Comparison of ENCODE assay signal across 8 mouse cellular contexts in genomic region chr12:28699656-28700055, GRCm38 (mm10). TPM values are rescaled to one million over a fixed set of nuclear protein-coding genes. Genes with fewer than 3 reads are reported as not detected.
DNase-seq lines count a peak whose midpoint lies in the region; ATAC-seq lines count a peak whose summit lies in the region.

No protein-coding gene starts in this region.

- no peak overlapping the region for H3K4me2 ChIP-seq in forebrain, embryonic 14.5 days (ENCODE audit: low read length)
- H3K4me2 ChIP-seq in hindbrain, embryonic 11.5 days (replicated peaks; ENCODE audit: low read depth, low read length): no peak overlapping the region

- peak; percentile 58 for ATAC-seq in forebrain, embryonic 14.5 days
- ATAC-seq in hindbrain, embryonic 11.5 days (ENCODE audit: low FRiP score): peak; percentile 55; the same call in 1 of the 2 replicates
- peak; percentile 56; the same call in 1 of the 2 replicates for ATAC-seq in megakaryocyte-erythroid progenitor cell, adult 5-6 weeks (replicated peaks; ENCODE audit: low FRiP score, low TSS enrichment, poor library complexity, severe bottlenecking)

- 7% methylated on average over 6 of the region's 6 CpGs for WGBS in forebrain, embryonic 14.5 days
- 16% methylated on average over 6 of the region's 6 CpGs for WGBS in hindbrain, embryonic 11.5 days

- peaks cover 19% of the 10 kb centered on the region for H3K4me1 ChIP-seq in forebrain, embryonic 14.5 days (ENCODE audit: control insufficient read depth, insufficient read depth, low read length)
- no peaks in the 10 kb centered on the region; the same call in 1 of the 2 replicates for H3K4me1 ChIP-seq in hindbrain, embryonic 11.5 days (replicated peaks; ENCODE audit: control insufficient read depth, insufficient read depth, low read length)

- H3K27me3 ChIP-seq in forebrain, embryonic 14.5 days (replicated peaks; ENCODE audit: control insufficient read depth, insufficient read depth, low read length): no peaks in the 10 kb centered on the region
- H3K27me3 ChIP-seq in hindbrain, embryonic 11.5 days (ENCODE audit: control insufficient read depth, insufficient read depth, low read length): no peaks in the 10 kb centered on the region

- peak overlapping the region; percentile 51 for H3K9ac ChIP-seq in forebrain, embryonic 14.5 days (ENCODE audit: low read length)
- H3K9ac ChIP-seq in hindbrain, embryonic 11.5 days (ENCODE audit: low read depth, low read length): no peak overlapping the region; the same call in 1 of the 2 replicates

- peak overlapping the region; percentile 91 for H3K27ac ChIP-seq in forebrain, embryonic 14.5 days (ENCODE audit: low read depth, low read length)
- no peak overlapping the region for H3K27ac ChIP-seq in hindbrain, embryonic 11.5 days (ENCODE audit: low read depth, low read length)

- no peak overlapping the region for H3K4me3 ChIP-seq in forebrain, embryonic 14.5 days (ENCODE audit: low read depth, low read length)
- H3K4me3 ChIP-seq in hindbrain, embryonic 11.5 days (ENCODE audit: low read depth, low read length): no peak overlapping the region

- peaks cover 12% of the 10 kb centered on the region for H3K36me3 ChIP-seq in forebrain, embryonic 14.5 days (ENCODE audit: control insufficient read depth, insufficient read depth, low read length)
- H3K36me3 ChIP-seq in hindbrain, embryonic 11.5 days (ENCODE audit: control insufficient read depth, insufficient read depth, low read length): no peaks in the 10 kb centered on the region

- no peaks in the 10 kb centered on the region for H3K9me3 ChIP-seq in forebrain, embryonic 14.5 days (replicated peaks; ENCODE audit: control insufficient read depth, low read length)
- no peaks in the 10 kb centered on the region for H3K9me3 ChIP-seq in hindbrain, embryonic 11.5 days (ENCODE audit: control insufficient read depth, low read length)

- DNase-seq in gastrocnemius, adult 18-20 months (ENCODE audit: low spot score): peak; percentile 70
- DNase-seq in gastrocnemius, postnatal 25 days: no peak
- DNase-seq in cerebellum, adult 11-12 months: peak; percentile 71
- peak; percentile 89 for DNase-seq in forebrain, embryonic 14.5 days (ENCODE audit: low spot score)
- DNase-seq in hindbrain, embryonic 11.5 days (ENCODE audit: low spot score): peak; percentile 83
- DNase-seq in layer of hippocampus, postnatal 36 days: peak; percentile 69 to 77
- DNase-seq in right cerebral cortex, postnatal 14 days: peak; percentile 81

RNA-seq across cellular contexts. Expression of gene Adi1, which starts 24.6 kb away (rescaled TPM):
- total RNA-seq in gastrocnemius, adult 18-20 months (2021): 100 to 1,000 TPM in 1 of 2 experiments, 10 to 100 TPM in 1; 79.2 to 108 TPM
- total RNA-seq in gastrocnemius, postnatal 25 days (2021): 10 to 100 TPM; 34.6 to 45.1 TPM
- polyA plus RNA-seq in forebrain, embryonic 14.5 days (2014; fragmentation: Nextera tagmentation; extraction: Ambion mirVana): 43.6 and 44.8 TPM in 2 replicates
- 51.5 and 53.5 TPM in 2 replicates for polyA plus RNA-seq in hindbrain, embryonic 11.5 days (2014; fragmentation: Nextera tagmentation; extraction: Ambion mirVana)
- 10 to 100 TPM; 33.7 to 36.9 TPM for total RNA-seq in layer of hippocampus, postnatal 36 days (2021)
- 67.5 and 76.4 TPM in 2 replicates for total RNA-seq in megakaryocyte-erythroid progenitor cell, adult 5-6 weeks (2014; fragmentation: Nextera tagmentation)
- total RNA-seq in megakaryocyte-erythroid progenitor cell, adult 5-6 weeks (2017): 25.8 and 33.8 TPM in 2 replicates

RNA-seq across cellular contexts. Expression of gene Rnaseh1, which starts 50.3 kb away (rescaled TPM):
- total RNA-seq in gastrocnemius, adult 18-20 months (2021): 1 to 10 TPM; 6.6 to 7.0 TPM
- 1 to 10 TPM; 4.8 to 5.4 TPM for total RNA-seq in gastrocnemius, postnatal 25 days (2021)
- 24.8 and 26.1 TPM in 2 replicates for polyA plus RNA-seq in forebrain, embryonic 14.5 days (2014; fragmentation: Nextera tagmentation; extraction: Ambion mirVana)
- 25.4 and 27.7 TPM in 2 replicates for polyA plus RNA-seq in hindbrain, embryonic 11.5 days (2014; fragmentation: Nextera tagmentation; extraction: Ambion mirVana)
- 10 to 100 TPM; 12.7 to 14.1 TPM for total RNA-seq in layer of hippocampus, postnatal 36 days (2021)
- total RNA-seq in megakaryocyte-erythroid progenitor cell, adult 5-6 weeks (2014; fragmentation: Nextera tagmentation): 18.9 and 31.1 TPM in 2 replicates
- total RNA-seq in megakaryocyte-erythroid progenitor cell, adult 5-6 weeks (2017): 11.0 and 27.5 TPM in 2 replicates

RNA-seq across cellular contexts. Expression of gene Trappc12, which starts 50.6 kb away (rescaled TPM):
- 10 to 100 TPM; 18.0 to 19.7 TPM for total RNA-seq in gastrocnemius, adult 18-20 months (2021)
- total RNA-seq in gastrocnemius, postnatal 25 days (2021): 10 to 100 TPM; 13.7 to 14.5 TPM
- 38.4 and 43.2 TPM in 2 replicates for polyA plus RNA-seq in forebrain, embryonic 14.5 days (2014; fragmentation: Nextera tagmentation; extraction: Ambion mirVana)
- polyA plus RNA-seq in hindbrain, embryonic 11.5 days (2014; fragmentation: Nextera tagmentation; extraction: Ambion mirVana): 36.6 and 38.4 TPM in 2 replicates
- total RNA-seq in layer of hippocampus, postnatal 36 days (2021): 10 to 100 TPM; 57.2 to 57.5 TPM
- 49.1 and 67.5 TPM in 2 replicates for total RNA-seq in megakaryocyte-erythroid progenitor cell, adult 5-6 weeks (2014; fragmentation: Nextera tagmentation)
- 58.3 and 64.0 TPM in 2 replicates for total RNA-seq in megakaryocyte-erythroid progenitor cell, adult 5-6 weeks (2017)

RNA-seq across cellular contexts. Expression of gene Eipr1, which starts 51.9 kb away (rescaled TPM):
- 1 to 10 TPM; 5.7 to 6.9 TPM for total RNA-seq in gastrocnemius, adult 18-20 months (2021)
- 1 to 10 TPM; 5.8 to 7.7 TPM for total RNA-seq in gastrocnemius, postnatal 25 days (2021)
- polyA plus RNA-seq in forebrain, embryonic 14.5 days (2014; fragmentation: Nextera tagmentation; extraction: Ambion mirVana): 80.9 and 87.5 TPM in 2 replicates
- polyA plus RNA-seq in hindbrain, embryonic 11.5 days (2014; fragmentation: Nextera tagmentation; extraction: Ambion mirVana): 50.0 and 50.1 TPM in 2 replicates
- 10 to 100 TPM; 47.5 to 54.1 TPM for total RNA-seq in layer of hippocampus, postnatal 36 days (2021)
- 19.9 and 30.0 TPM in 2 replicates for total RNA-seq in megakaryocyte-erythroid progenitor cell, adult 5-6 weeks (2014; fragmentation: Nextera tagmentation)
- total RNA-seq in megakaryocyte-erythroid progenitor cell, adult 5-6 weeks (2017): 23.4 and 29.6 TPM in 2 replicates
